Mouse (Mus musculus) thymus, adult 2 months (tissue): ENCODE measurements around the gene Olfr281. TPM values are rescaled to one million over a fixed set of nuclear protein-coding genes. Genes with fewer than 3 reads are reported as not detected.
A peak's percentile ranks its signal among the peaks of the same experiment; 100 is the strongest.

ENCODE experiments used
- DNase-seq: peaks from one replicate; pipeline ENCODE4 v3.0.0; 2021
- H3K27ac ChIP-seq: fragments of 200-500 bp; 2 replicates; pipeline ENCODE4 v1.5.1; 2012; ENCODE audit warnings: low read length, control low read depth; ENCODE audit not compliant: control insufficient read depth, insufficient read depth
- H3K27me3 ChIP-seq: fragments of 200-500 bp; 2 replicates; pipeline ENCODE4 v1.6.1; 2012; ENCODE audit warnings: mild to moderate bottlenecking, low read length, moderate library complexity, mixed read lengths; ENCODE audit not compliant: control insufficient read depth, insufficient read depth
- H3K36me3 ChIP-seq: fragments of 200-500 bp; 2 replicates; pipeline ENCODE4 v1.6.1; 2012; ENCODE audit warnings: mild to moderate bottlenecking, low read length, moderate library complexity; ENCODE audit not compliant: control insufficient read depth, insufficient read depth
- H3K4me1 ChIP-seq: fragments of 200-500 bp; replicated peaks from 2 replicates; pipeline ENCODE4 v1.6.1; 2012; ENCODE audit warnings: low read length; ENCODE audit not compliant: control insufficient read depth, insufficient read depth
- H3K4me3 ChIP-seq: fragments of 200-500 bp; 2 replicates; pipeline ENCODE4 v1.5.1; 2012; ENCODE audit warnings: mild to moderate bottlenecking, low read length, control low read depth, moderate library complexity; ENCODE audit not compliant: control insufficient read depth, insufficient read depth
- CTCF ChIP-seq: fragments of 200-500 bp; IDR thresholded peaks from 2 replicates; pipeline ENCODE4 v1.5.1; 2012; ENCODE audit warnings: mild to moderate bottlenecking, control low read depth, low read length, moderate library complexity, borderline replicate concordance; ENCODE audit not compliant: control insufficient read depth, poor library complexity, insufficient read depth; ENCODE audit errors: extremely low read depth
- POLR2A ChIP-seq: fragments of 200-500 bp; IDR thresholded peaks from 2 replicates; pipeline ENCODE4 v1.6.1; 2012; ENCODE audit warnings: mild to moderate bottlenecking, low read length, control low read depth, moderate library complexity; ENCODE audit not compliant: control insufficient read depth, poor library complexity, insufficient read depth; ENCODE audit errors: extremely low read depth
- WGBS: fragments of 180-500 bp; shearing (Covaris S2); methylation state at CpG from one replicate; pipeline ENCODE4 v1.1.7; 2018; 5-methylcytosine and 5-hydroxymethylcytosine counted together
- polyA plus RNA-seq: library from polyadenylated mRNA; depleted of rRNA; stranded (reverse); fragments of >200 nt; gene quantifications from 2 replicates; pipeline ENCODE4 v1.2.3, GENCODE M21; 2012

The Olfr281 gene
- polyA plus RNA-seq, 1 experiment, result not detected

DNA sequence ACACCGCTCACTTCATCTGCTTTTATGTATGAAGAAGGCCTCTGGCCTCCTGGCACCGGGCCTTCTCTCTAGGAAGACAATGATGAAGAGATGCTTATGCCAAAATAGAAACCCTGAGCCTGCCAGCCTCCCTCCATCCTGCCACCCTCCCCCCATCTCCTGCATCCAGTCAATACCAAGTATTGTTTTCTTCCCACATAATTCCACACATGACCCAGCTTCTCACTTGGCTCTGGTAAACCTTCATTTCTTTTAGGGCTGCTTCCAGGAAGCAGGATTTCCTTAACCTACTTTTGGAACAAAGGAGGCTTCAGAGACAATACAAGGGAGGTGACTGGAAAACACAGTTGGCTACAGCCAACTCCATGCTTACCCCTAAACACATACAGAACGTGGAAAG, 30.3 kb downstream of the Olfr281 start, which contains the start of gene Lalba:
TSS of gene Lalba (minus strand) at position 21 of the 400 bp plus-strand sequence.
- Histone ChIP-seq H3K36me3 (no peaks in the 10 kb centered on the region), H3K4me1 (peaks cover 17% of the 10 kb centered on the region), H3K27me3 (no peaks in the 10 kb centered on the region), H3K27ac (no peak within 1 kb of the TSS), H3K4me3 (no peak within 1 kb of the TSS)
- DNase-seq, result no peak
- TF ChIP-seq CTCF (no peak), POLR2A (no peak)
- 91% methylated on average over 3 of the region's 3 CpGs for WGBS

DNA sequence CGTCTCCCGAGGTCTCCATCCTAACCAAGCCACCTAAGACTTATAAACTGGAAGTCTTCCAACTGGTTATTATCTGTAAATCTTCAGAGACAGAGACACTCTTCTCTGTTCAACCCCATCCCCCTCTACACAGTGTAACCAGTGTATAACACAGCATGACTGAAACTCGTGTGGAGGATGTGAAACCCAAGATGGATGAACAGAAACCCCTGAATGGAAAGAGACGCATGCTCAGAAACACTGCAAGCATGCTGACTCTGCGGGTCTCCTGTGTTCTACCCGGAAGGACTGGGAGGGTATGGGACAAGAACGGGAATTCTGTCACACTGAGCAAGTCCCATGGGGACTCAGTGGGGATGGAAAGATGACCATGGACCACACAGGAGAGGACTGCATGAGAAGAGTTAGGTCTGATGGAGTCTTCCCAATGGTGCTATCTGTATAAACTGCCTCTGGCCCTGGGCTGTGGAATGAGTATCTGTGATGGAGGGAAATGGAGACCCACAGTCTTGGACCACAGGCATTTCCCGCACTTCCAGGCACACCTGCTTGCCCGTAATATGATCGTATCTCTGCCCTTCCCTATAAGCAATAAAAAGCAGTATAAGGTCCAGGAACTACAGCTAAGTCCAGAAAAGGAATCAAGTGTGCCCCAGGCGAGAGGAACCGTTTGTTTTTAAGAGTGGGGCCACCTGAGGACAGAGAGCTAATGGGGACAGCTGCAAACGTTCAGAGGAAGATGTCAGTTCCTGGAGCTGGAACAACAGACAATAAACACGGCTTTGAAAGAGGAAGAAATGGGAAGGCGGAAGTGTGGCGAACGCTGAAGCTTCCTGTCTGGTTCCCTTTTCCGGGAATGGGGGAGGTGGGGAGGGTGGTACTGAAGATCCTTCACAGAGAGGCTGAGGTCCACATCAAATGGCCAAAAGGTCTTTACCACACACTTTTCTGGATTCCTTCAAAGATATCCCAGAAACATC, 31.8 kb downstream of the Olfr281 start:
- no peak for DNase-seq
- Histone ChIP-seq H3K36me3 (no peaks in the 10 kb centered on the region), H3K4me3 (no peak overlapping the region), H3K27ac (no peak overlapping the region), H3K27me3 (no peaks in the 10 kb centered on the region), H3K4me1 (peaks cover 17% of the 10 kb centered on the region)
- no peak for TF ChIP-seq POLR2A
- no peak for TF ChIP-seq CTCF
- WGBS, result 29% methylated on average over 18 of the region's 18 CpGs

DNA sequence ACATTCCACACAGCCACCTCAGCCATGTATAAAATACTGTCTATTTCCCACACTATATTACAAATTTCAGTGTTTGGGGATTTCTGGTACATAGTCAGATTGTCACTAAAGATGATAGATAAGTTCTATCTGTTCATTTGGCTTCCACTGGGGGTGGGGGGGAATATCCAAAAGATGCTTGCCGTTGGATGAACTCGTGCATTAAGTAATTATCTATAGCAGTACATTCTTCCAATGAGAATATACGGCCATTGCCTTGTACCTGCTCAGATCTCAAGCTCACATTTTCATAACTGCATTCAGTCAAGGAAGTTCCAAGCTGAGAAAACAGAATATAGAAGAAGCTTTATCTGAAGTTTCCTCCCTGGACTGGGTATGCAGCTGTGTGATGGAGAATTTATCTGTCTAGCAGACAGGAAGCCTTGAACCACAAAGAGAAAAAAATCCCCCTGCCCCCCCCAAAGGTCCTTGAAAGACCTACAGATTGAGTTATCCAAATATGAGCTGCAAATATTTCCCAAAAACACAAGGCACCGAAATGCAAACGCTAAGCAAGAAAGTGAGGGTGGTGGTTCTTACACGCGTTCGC, 34.1 kb downstream of the Olfr281 start:
- Histone ChIP-seq H3K36me3 (no peaks in the 10 kb centered on the region), H3K27me3 (no peaks in the 10 kb centered on the region), H3K4me1 (peaks cover 15% of the 10 kb centered on the region), H3K27ac (no peak overlapping the region), H3K4me3 (no peak overlapping the region)
- TF ChIP-seq POLR2A (no peak), CTCF (no peak)
- WGBS, result 21% methylated on average over 8 of the region's 8 CpGs
- peak; percentile 19 for DNase-seq

GRCm38 (mm10) chr15:98491332-98491731, 38.9 kb downstream of the Olfr281 start:
- Histone ChIP-seq H3K36me3 (no peaks in the 10 kb centered on the region), H3K27ac (no peak overlapping the region), H3K4me1 (peaks cover 2% of the 10 kb centered on the region; the same call in 1 of the 2 replicates), H3K4me3 (no peak overlapping the region), H3K27me3 (no peaks in the 10 kb centered on the region)
- WGBS, result 93% methylated on average over 2 of the region's 2 CpGs
- DNase-seq, result no peak
- no peak for TF ChIP-seq POLR2A
- TF ChIP-seq CTCF, result no peak

DNA sequence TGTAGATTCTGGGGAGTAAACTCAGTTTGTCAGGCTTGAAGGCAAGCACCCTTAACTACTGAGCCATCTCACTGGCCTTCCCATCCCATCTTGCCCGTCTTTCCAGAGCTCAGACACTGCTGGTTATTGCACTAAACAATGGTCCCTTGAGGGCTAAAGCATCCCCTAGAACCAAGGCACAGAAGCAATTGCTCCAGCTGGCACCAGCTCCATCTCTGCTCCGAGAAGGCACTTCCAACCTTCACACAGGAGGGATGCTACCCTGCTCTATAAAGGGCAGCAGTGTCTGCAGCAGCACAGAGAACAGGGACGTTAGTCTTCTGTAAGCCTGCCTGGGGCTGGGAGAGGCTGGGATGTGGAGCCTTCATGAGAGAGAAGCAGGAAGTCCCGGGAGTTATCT, 39.7 kb downstream of the Olfr281 start, which contains the start of gene Olfr279:
TSS of gene Olfr279 (plus strand) at position 301 of the 400 bp plus-strand sequence.
- Histone ChIP-seq H3K4me3 (no peak within 1 kb of the TSS), H3K27me3 (no peaks in the 10 kb centered on the region), H3K27ac (no peak within 1 kb of the TSS), H3K36me3 (no peaks in the 10 kb centered on the region), H3K4me1 (no peaks in the 10 kb centered on the region; the same call in 1 of the 2 replicates)
- 88% methylated on average over 4 of the region's 4 CpGs for WGBS
- TF ChIP-seq POLR2A, result no peak
- TF ChIP-seq CTCF, result no peak
- DNase-seq, result no peak

DNA sequence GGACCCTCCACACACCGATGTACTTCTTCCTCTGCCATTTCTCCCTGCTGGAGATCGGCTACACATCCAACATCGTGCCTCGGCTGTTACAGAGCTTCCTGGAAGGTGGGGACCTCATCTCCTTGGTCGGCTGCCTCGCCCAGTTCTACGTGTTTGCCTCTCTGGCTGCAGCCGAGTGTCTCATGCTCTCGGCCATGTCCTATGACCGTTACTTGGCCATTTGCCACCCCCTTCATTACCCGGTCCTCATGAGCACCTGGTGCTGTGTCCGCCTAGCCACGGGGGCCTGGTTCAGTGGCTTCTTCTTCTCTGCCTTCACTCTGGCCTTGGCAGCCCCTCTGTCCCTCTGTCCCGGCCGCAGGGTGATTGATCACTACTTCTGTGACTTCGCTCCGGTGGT, 45.2 kb downstream of the Olfr281 start:
- no peak overlapping the region for H3K4me3 ChIP-seq
- 93% methylated on average over 17 of the region's 17 CpGs for WGBS
- no peak overlapping the region for H3K27ac ChIP-seq
- TF ChIP-seq POLR2A, result no peak
- TF ChIP-seq CTCF, result no peak
- no peak for DNase-seq
- H3K4me1 ChIP-seq, result no peaks in the 10 kb centered on the region
- H3K27me3 ChIP-seq, result no peaks in the 10 kb centered on the region
- no peaks in the 10 kb centered on the region for H3K36me3 ChIP-seq
